In genomic region chr6:122828086-122828485, GRCm38 (mm10) we compare ENCODE assay signal across 10 mouse cellular contexts. TPM values are rescaled to one million over a fixed set of nuclear protein-coding genes. Genes with fewer than 3 reads are reported as not detected.
DNase-seq lines count a peak whose midpoint lies in the region; ATAC-seq and TF ChIP-seq lines count a peak whose summit lies in the region.
"Had no signal": no experiment of that assay in that cellular context is flagged by ENCODE, and none has a peak within 500 bp of the region (broad histone marks: within the 10 kb centered on the region; RNA-seq: fewer than 3 reads in every experiment).

No protein-coding gene starts in this region.

- DNase-seq in cerebellum, adult 11 months, result peak; percentile 30
- no peak for DNase-seq in cerebellum, adult 8-10 months
- DNase-seq in left cerebral cortex, adult 2 months (ENCODE audit: extremely low spot score in 1 of 2, low spot score in 2 of 2), result no peak
- no peak for DNase-seq in left cerebral cortex, postnatal 4 days
- DNase-seq in cerebellum, postnatal 25 days, result peak; percentile 31 to 61
- peak; percentile 28 for DNase-seq in lung, postnatal 0 days (ENCODE audit: low spot score)
- peak; percentile 61 for DNase-seq in thymus, postnatal 14 days
- no peak for DNase-seq in forebrain, embryonic 14.5 days (ENCODE audit: low spot score)

- WGBS in lung, postnatal 0 days, result 55% methylated on average over 13 of the region's 13 CpGs
- 38% methylated on average over 13 of the region's 13 CpGs for WGBS in forebrain, embryonic 14.5 days

- H3K27ac ChIP-seq in left cerebral cortex, adult 2 months, result no peak overlapping the region
- H3K27ac ChIP-seq in lung, postnatal 0 days (ENCODE audit: low read length), result no peak overlapping the region
- no peak overlapping the region for H3K27ac ChIP-seq in forebrain, embryonic 14.5 days (ENCODE audit: low read depth, low read length)
- H3K27ac ChIP-seq: limb, embryonic 12.5 days had no signal

- no peaks in the 10 kb centered on the region for H3K9me3 ChIP-seq in lung, postnatal 0 days (ENCODE audit: low read length)
- H3K9me3 ChIP-seq in forebrain, embryonic 14.5 days (replicated peaks; ENCODE audit: control insufficient read depth, low read length), result no peaks in the 10 kb centered on the region
- H3K9me3 ChIP-seq: limb, embryonic 12.5 days had no signal

- no peak overlapping the region for H3K9ac ChIP-seq in lung, postnatal 0 days (replicated peaks; ENCODE audit: low read depth)
- no peak overlapping the region for H3K9ac ChIP-seq in forebrain, embryonic 14.5 days (ENCODE audit: low read length)
- H3K9ac ChIP-seq: limb, embryonic 12.5 days had no signal

- H3K27me3 ChIP-seq in lung, postnatal 0 days (replicated peaks; ENCODE audit: insufficient read depth, low read length), result no peaks in the 10 kb centered on the region
- no peaks in the 10 kb centered on the region for H3K27me3 ChIP-seq in forebrain, embryonic 14.5 days (replicated peaks; ENCODE audit: control insufficient read depth, insufficient read depth, low read length)
- H3K27me3 ChIP-seq: limb, embryonic 12.5 days had no signal

- no peak for ATAC-seq in lung, postnatal 0 days
- no peak for ATAC-seq in forebrain, embryonic 14.5 days

- peaks cover 12% of the 10 kb centered on the region; the same call in 1 of the 2 replicates for H3K36me3 ChIP-seq in lung, postnatal 0 days (ENCODE audit: insufficient read depth, low read length)
- peaks cover 29% of the 10 kb centered on the region for H3K36me3 ChIP-seq in forebrain, embryonic 14.5 days (ENCODE audit: control insufficient read depth, insufficient read depth, low read length)

- intact Hi-C loops in left cerebral cortex, adult 2 months (cut with DNase I), result no loop called here
- intact Hi-C loops in left cerebral cortex, postnatal 4 days (cut with DNase I), result no loop called here

- no peak overlapping the region for H3K4me2 ChIP-seq in lung, postnatal 0 days (replicated peaks; ENCODE audit: low read depth, low read length)
- no peak overlapping the region for H3K4me2 ChIP-seq in forebrain, embryonic 14.5 days (ENCODE audit: low read length)
- H3K4me2 ChIP-seq: limb, embryonic 12.5 days had no signal

- peak; percentile 59 for TF ChIP-seq CTCF in left cerebral cortex, adult 2 months (IDR thresholded peaks at IDR 0.05)
- TF ChIP-seq CTCF in lung, postnatal 0 days (IDR thresholded peaks at IDR 0.05), result peak; percentile 63

- H3K4me3 ChIP-seq in left cerebral cortex, adult 2 months, result no peak overlapping the region
- H3K4me3 ChIP-seq in lung, postnatal 0 days (ENCODE audit: low read depth, low read length), result no peak overlapping the region
- no peak overlapping the region for H3K4me3 ChIP-seq in forebrain, embryonic 14.5 days (ENCODE audit: low read depth, low read length)
- H3K4me3 ChIP-seq: erythroblast, embryonic 14.5 days; limb, embryonic 12.5 days had no signal

- no peak for TF ChIP-seq EP300 in lung, postnatal 0 days (IDR thresholded peaks at IDR 0.05)

- peaks cover 23% of the 10 kb centered on the region; the same call in 1 of the 2 replicates for H3K4me1 ChIP-seq in lung, postnatal 0 days (ENCODE audit: insufficient read depth, low read depth, low read length)
- peaks cover 8% of the 10 kb centered on the region for H3K4me1 ChIP-seq in forebrain, embryonic 14.5 days (ENCODE audit: control insufficient read depth, insufficient read depth, low read length)

RNA-seq across cellular contexts. Expression of gene Foxj2, which starts 8.4 kb away (rescaled TPM):
- 10 to 100 TPM; 28.4 to 29.2 TPM for total RNA-seq in left cerebral cortex, adult 2 months (2021)
- total RNA-seq in left cerebral cortex, postnatal 4 days (2021), result 10 to 100 TPM; 29.4 to 32.7 TPM
- polyA plus RNA-seq in lung, postnatal 0 days (2015; fragmentation: Nextera tagmentation; extraction: Ambion mirVana), result 5.5 and 6.1 TPM in 2 replicates
- polyA plus RNA-seq in forebrain, embryonic 14.5 days (2014; fragmentation: Nextera tagmentation; extraction: Ambion mirVana), result 4.9 and 6.4 TPM in 2 replicates

RNA-seq across cellular contexts. Expression of gene Slc2a3, which starts 26.6 kb away (rescaled TPM):
- 100 to 1,000 TPM; 111 to 128 TPM for total RNA-seq in left cerebral cortex, adult 2 months (2021)
- total RNA-seq in left cerebral cortex, postnatal 4 days (2021), result 10 to 100 TPM; 62.9 to 73.9 TPM
- 3.8 and 5.0 TPM in 2 replicates for polyA plus RNA-seq in lung, postnatal 0 days (2015; fragmentation: Nextera tagmentation; extraction: Ambion mirVana)
- polyA plus RNA-seq in forebrain, embryonic 14.5 days (2014; fragmentation: Nextera tagmentation; extraction: Ambion mirVana), result 15.6 and 18.1 TPM in 2 replicates

RNA-seq across cellular contexts. Expression of gene C3ar1, which starts 27.9 kb away (rescaled TPM):
- total RNA-seq in left cerebral cortex, adult 2 months (2021), result under 1 TPM; 0.47 to 0.75 TPM
- total RNA-seq in left cerebral cortex, postnatal 4 days (2021), result 1 to 10 TPM; 1.0 to 1.1 TPM
- 3.4 and 3.6 TPM in 2 replicates for polyA plus RNA-seq in lung, postnatal 0 days (2015; fragmentation: Nextera tagmentation; extraction: Ambion mirVana)
- 1.1 and 1.2 TPM in 2 replicates for polyA plus RNA-seq in forebrain, embryonic 14.5 days (2014; fragmentation: Nextera tagmentation; extraction: Ambion mirVana)
- polyA plus RNA-seq: erythroblast, embryonic 14.5 days had no signal

RNA-seq across cellular contexts. Expression of gene Necap1, which starts 46.2 kb away (rescaled TPM):
- 100 to 1,000 TPM; 171 to 192 TPM for total RNA-seq in left cerebral cortex, adult 2 months (2021)
- 100 to 1,000 TPM; 107 to 123 TPM for total RNA-seq in left cerebral cortex, postnatal 4 days (2021)
- 30.3 and 31.2 TPM in 2 replicates for polyA plus RNA-seq in lung, postnatal 0 days (2015; fragmentation: Nextera tagmentation; extraction: Ambion mirVana)
- 106 and 123 TPM in 2 replicates for polyA plus RNA-seq in forebrain, embryonic 14.5 days (2014; fragmentation: Nextera tagmentation; extraction: Ambion mirVana)

Comparison
In these comparisons a context has a peak if more than half of its experiments do, and no peak if none do; other contexts are left out.
1. DNase-seq: peak in cerebellum, adult 11 months (single experiment), cerebellum, postnatal 25 days (2 of 2), lung, postnatal 0 days (single experiment) and thymus, postnatal 14 days (single experiment); none in cerebellum, adult 8-10 months (single experiment), left cerebral cortex, adult 2 months (0 of 2), left cerebral cortex, postnatal 4 days (single experiment) and forebrain, embryonic 14.5 days (single experiment).